Mouse (Mus musculus): ENCODE data around the gene Gm3460.
A peak's percentile ranks its signal among the peaks of the same experiment; 100 is the strongest.
"Not testable (repeated sequence)": the region's sequence is repeated elsewhere in the genome, so short reads cannot be mapped to it uniquely, and the experiment has no call there.

Gene Gm3460

DNA sequence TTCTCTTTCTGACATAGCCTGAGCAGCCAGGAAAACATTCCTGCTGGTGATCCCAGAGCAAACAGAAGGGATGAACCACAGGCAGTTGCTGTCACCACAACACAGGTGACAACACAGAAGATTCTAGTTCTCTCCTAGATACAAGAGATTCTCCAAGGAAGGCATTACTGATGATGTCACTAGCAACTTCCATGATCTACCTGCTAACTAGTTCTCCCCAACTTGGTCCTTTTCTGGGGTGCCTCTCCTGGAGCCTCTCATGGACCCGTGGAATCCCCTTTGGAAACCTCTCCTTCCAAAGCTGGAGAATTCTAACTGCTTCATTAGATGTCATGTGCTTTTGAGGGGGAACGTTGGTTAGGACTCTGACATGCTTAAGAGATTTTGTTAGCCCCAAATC is at the start of gene Gm3460:
Gene Gm3460, minus strand, starts transcription at position 101 of the 400 bp plus-strand sequence.
- not testable (repeated sequence) for DNase-seq

DNA sequence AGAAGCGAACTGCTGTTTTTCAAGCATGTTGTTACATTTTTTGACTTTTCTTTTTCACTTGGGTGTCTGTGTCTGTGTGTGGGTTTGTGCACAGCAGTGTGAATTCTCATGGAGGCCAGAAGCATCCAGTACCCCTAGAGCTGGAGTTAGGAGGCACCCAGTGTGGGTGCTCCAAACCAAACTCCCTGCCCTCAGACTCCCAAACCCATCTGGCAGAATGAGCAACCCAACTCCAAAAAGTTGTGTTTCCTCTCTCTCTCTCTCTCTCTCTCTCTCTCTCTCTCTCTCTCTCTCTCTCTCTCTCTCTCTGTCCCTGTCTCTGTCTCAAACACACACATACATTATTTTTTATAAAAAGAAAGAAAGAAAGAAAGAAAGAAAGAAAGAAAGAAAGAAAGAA is 15.8 kb downstream of the Gm3460 start:
- DNase-seq: peak; percentile 2

DNA sequence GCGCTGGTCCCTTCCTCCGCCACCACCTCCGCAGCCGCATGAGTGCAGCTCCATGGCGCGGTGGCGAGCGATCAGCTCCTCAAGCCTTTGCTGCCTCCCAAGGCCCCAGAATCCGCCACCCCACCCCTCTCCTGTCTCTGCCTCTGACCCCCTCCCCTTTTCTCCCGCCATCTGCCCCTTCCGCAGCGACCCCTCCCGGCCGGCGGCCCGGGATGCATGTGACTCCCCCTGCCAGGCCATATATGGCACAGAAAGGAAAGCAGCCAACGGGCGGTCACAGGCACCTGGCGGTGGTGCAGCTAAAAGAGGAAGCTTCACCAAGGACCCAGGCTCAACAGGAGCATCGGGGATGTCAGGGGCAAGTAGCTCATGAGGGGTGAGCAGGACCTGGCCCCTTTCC is 17.2 kb downstream of the Gm3460 start:
- DNase-seq: peak; percentile 1

DNA sequence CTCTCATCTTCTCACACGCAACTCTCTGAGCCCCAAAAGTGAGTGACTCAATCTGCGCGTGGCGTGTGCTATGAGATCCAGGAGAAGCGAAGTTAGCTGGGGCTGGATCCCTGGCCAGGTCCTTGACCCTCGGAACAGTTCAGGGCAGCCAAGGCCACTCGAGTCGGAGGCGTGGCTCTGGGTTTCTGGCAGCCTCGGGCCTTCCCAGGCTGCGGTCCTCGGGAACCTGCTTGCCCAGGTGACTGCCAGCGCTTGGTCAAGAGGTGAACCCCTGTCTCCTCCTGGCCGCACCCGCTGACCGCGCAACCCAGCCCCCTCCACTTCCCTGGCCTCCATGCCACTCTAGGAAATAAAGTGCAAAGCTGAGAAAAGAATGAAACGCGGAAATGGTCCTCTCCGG is 17.7 kb downstream of the Gm3460 start:
- peak; percentile 5 for DNase-seq

DNA sequence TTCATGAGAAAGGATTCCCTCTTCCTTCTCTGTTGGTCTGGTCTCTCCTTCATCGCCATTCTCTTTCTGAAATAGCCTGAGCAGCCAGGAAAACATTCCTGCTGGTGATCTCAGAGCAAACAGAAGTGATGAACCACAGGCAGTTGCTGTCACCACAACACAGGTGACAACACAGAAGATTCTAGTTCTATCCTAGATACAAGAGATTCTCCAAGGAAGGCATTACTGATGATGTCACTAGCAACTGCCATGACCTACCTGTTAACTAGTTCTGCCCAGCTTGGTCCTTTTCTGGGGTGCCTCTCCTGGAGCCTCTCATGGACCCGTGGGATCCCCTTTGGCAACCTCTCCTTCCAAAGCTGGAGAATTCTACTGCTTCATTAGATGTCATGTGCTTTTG is 31.7 kb downstream of the Gm3460 start, which contains the start of gene Gm3629:
Gene Gm3629, minus strand, starts transcription at position 101 of the 400 bp plus-strand sequence.
- not testable (repeated sequence) for DNase-seq
